Mouse (Mus musculus) liver, adult 2 months (tissue): ENCODE results near the gene Bcat1.

Experiments
- CTCF ChIP-seq: fragments of 200-500 bp; IDR thresholded peaks from 2 replicates; pipeline ENCODE4 v1.5.1; 2011; ENCODE audit warnings: low read depth, low read length, control low read depth
- POLR2A ChIP-seq: fragments of 200-500 bp; IDR thresholded peaks from 2 replicates; pipeline ENCODE4 v1.6.1; 2011; ENCODE audit warnings: low read length, control low read depth; ENCODE audit not compliant: insufficient read depth; ENCODE audit errors: extremely low read depth

DNA sequence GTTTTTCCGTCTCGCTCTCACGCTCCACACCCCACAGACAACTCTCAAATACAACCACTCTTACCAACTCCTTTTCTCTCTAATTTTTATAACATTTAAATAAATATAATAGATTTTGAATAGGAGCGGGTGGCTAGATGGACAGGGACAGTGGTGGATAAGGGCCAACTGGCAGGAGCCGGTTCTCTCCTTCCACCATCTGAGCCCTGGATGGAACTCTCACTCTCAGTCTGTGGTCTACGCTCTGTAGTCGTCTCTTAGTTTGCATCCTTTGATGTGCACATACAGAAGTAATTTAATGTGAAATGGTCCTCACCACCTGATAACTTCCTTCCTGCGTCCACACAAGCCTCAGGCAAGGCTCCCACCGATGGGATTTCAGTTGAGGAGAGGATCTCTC is 302 bp upstream of the Bcat1 start:
- TF ChIP-seq POLR2A (no peak), CTCF (no peak)
